Mouse (Mus musculus): ENCODE measurements at regions not wholly inside any gene's neighbourhood (a gene's known extent, or its start where the extent isn't known, plus 50 kb on each side); places are given as distances from the start of the nearest gene placed in this dataset.

GRCm38 (mm10) chr14:55301996-55302395 lies 80.2 kb downstream of the Dhrs2 start:
- DNase-seq (ENCODE audit: extremely low spot score in 1 of 2, low spot score in 1 of 2), result no peak

- no peak for DNase-seq (ENCODE audit: extremely low spot score in 1 of 2, low spot score in 1 of 2)
These were observed 91.8 kb downstream of the Dhrs2 start for GRCm38 (mm10) chr14:55313615-55314014.

DNA sequence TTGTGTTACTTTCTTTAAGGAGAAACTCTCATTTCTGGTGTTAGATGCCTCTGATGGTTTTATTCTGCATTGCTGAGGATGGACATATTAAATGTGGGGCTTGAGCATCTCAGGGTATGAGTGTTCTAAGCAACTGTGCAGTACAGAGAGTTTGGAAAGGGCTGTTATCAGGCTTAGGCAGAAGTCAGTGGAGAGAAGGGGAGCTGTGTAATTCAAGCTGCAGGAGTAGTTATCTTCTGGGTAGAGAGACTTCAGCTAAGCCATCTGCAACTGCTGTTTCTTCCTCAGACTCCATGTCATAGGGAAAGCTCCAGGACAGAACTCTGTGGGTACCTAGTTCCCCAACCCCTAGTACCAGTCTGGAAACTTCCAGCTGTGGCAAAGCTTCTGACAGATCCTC lies 102.1 kb downstream of the Dhrs2 start:
- DNase-seq (ENCODE audit: extremely low spot score in 1 of 2, low spot score in 1 of 2), result no peak

DNA sequence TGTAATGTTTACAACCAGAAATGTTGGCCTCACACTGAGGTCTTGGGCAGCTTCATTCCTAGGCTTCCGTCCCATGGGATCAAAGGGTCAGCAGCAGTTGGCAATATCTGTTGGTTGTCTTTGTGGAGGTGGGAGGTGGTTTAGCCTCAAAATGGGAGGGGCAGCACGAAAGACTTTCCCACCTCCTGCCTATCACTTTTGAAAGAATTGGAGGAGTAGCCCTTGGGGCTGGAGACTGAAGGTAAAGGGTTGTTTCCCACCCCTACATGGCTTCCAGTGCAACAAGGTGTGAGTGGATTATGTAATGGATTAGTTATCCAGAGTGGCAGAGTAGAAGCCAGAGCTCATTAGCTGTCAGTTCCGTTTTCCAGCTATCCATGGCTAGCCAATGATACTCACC lies 102.5 kb downstream of the Dhrs2 start:
- no peak for DNase-seq (ENCODE audit: extremely low spot score in 1 of 2, low spot score in 1 of 2)

GRCm38 (mm10) chr14:55333812-55334211 lies 112.0 kb downstream of the Dhrs2 start:
- DNase-seq (ENCODE audit: extremely low spot score in 1 of 2, low spot score in 1 of 2), result no peak

DNA sequence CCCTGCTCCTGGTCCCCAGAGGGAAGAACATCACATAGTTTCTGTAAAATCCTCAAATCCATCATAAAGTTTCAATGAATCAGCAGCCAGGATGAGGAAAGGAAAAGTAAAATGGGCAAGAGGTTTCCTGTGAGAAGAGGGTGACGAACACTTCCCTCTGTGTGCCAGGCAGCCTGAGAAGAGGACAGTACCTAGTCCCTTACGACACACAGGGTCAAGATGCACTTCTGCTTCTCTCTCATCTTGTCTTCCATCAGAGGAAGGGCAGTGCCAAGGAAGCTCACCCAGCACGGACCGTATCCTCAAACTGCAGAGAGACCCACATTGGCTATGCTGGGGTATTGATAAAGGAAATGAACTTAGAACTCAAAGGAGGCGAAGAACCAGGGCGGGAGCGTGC lies 112.5 kb downstream of the Dhrs2 start:
- no peak for DNase-seq (ENCODE audit: extremely low spot score in 1 of 2, low spot score in 1 of 2)

DNA sequence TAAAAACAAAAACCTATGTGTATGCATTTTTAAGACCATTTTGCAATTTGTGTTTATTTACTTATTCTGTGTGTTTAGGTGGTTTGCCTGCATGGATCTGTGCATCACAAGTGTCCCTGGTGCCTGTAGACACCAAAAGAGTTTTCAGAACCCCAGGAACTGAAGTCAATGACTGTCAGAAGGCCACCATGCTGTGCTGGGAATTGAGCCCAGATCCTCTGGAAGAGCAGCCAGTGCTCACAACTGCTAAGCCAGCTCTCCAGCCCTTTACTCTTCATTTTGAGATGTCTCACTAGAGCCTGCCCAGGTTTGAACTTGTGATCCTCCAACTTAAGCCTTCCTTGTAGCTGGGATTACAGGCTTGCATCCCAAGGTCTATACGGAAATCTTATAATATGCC lies 113.8 kb downstream of the Dhrs2 start:
- DNase-seq (ENCODE audit: extremely low spot score in 1 of 2, low spot score in 1 of 2), result no peak

- peak; percentile 14 to 37 for DNase-seq (ENCODE audit: extremely low spot score in 1 of 2, low spot score in 1 of 2)
These were observed 114.8 kb downstream of the Dhrs2 start for GRCm38 (mm10) chr14:55336451-55337195.

DNA sequence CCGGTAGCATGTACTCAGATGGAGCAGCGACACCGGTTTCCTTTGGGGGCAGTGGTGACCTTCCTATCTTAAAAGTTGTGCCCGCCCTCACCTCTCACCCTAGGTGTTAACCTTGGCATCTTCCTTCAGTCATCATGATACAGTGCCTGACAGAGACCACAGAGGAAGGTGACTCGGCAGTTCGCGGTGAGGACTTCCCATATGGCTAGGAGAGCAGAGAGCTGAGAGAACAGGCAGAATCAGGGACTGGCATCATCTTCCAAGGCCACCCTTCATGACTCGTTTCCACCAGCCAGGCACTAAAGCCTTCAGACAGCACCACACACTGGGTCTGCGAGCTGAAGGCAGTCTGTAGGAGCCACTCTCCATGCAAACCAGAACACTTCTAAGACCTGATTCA lies 116.2 kb downstream of the Dhrs2 start:
- DNase-seq (ENCODE audit: extremely low spot score in 1 of 2, low spot score in 1 of 2), result no peak

GRCm38 (mm10) chr14:55338500-55338899 lies 116.7 kb downstream of the Dhrs2 start:
- no peak for DNase-seq (ENCODE audit: extremely low spot score in 1 of 2, low spot score in 1 of 2)

DNA sequence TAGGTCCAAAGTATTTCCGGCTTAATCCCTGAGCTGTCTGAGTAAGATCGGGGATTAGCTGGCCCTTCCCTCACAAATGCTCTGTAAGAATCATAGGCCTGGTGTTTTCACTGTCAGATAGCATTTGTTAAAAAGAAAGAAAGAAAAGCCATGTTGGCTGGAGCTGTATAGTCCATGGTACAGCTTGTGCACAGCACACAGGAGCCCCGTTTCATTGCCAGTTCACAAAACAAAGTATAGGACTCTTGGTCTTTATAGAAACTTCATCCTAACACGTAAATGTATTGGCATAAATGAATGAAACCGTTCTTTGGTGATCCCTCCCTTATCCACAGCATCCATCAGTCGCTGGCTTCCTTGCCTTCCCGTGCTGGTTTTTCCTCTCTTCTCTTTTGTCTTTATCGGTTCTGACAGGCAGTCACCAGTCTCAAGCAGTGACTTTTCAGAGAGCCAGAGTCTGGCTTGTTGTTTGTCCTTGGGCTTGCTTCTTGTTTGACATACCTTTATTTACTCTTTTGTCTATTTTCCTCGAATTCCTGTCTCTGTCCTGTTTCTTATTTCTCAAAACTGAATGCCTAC lies 117.3 kb downstream of the Dhrs2 start:
- DNase-seq (ENCODE audit: extremely low spot score in 1 of 2, low spot score in 1 of 2), result no peak

GRCm38 (mm10) chr14:55343341-55343740 lies 121.5 kb downstream of the Dhrs2 start:
- DNase-seq (ENCODE audit: extremely low spot score in 1 of 2, low spot score in 1 of 2), result no peak

- DNase-seq (ENCODE audit: extremely low spot score in 1 of 2, low spot score in 1 of 2), result no peak
These were observed 122.1 kb downstream of the Dhrs2 start for GRCm38 (mm10) chr14:55343914-55344313.

GRCm38 (mm10) chr14:55345091-55345490 lies 123.3 kb downstream of the Dhrs2 start:
- no peak for DNase-seq (ENCODE audit: extremely low spot score in 1 of 2, low spot score in 1 of 2)

DNA sequence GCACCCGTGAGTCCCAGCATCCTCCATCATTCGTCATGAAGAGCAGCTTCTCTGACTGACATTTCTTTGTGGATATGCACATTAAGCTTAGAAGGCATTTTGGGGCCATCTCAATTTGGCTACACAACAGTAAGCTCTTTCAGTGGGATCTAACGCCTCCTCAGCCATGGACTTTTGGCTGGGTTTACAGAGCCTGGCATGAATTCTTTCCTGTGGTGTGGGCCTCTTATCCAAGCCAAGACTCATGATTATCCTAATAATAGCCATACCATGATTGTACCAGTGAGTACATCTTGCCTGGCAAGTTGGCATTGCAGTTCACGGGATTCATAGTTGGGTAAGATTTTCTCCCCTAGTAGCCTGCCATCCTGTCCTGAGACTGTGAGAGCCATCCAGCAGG lies 126.3 kb downstream of the Dhrs2 start:
- DNase-seq (ENCODE audit: extremely low spot score in 1 of 2, low spot score in 1 of 2), result no peak

- no peak for DNase-seq (ENCODE audit: extremely low spot score in 1 of 2, low spot score in 1 of 2)
These were observed 121.3 kb upstream of the Dhrs4 start for GRCm38 (mm10) chr14:55357258-55357657.

GRCm38 (mm10) chr14:55358429-55358828 lies 120.1 kb upstream of the Dhrs4 start:
- no peak for DNase-seq (ENCODE audit: extremely low spot score in 1 of 2, low spot score in 1 of 2)

- no peak for DNase-seq (ENCODE audit: extremely low spot score in 1 of 2, low spot score in 1 of 2)
These were observed 116.2 kb upstream of the Dhrs4 start for GRCm38 (mm10) chr14:55362316-55362715.

- no peak for DNase-seq (ENCODE audit: extremely low spot score in 1 of 2, low spot score in 1 of 2)
These were observed 115.8 kb upstream of the Dhrs4 start for GRCm38 (mm10) chr14:55362757-55363156.

DNA sequence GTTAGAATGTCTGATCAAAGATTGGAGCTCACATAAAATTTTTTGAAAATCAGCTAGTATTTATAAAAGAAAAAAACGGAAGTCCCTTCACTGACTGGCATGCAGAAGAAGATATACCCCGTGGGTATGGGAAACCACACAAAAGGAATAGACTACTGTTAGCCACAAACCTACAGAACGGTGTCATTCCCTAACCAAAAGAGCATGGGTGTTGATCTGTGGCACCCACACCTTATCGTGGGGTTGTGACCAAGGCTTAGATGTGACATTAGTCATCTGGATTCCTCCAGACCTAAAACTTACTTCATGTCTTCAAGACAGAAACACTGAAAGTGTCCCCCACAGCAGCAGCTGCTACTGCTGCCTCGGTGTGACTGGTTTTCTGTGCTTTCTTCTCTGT lies 108.2 kb upstream of the Dhrs4 start:
- DNase-seq (ENCODE audit: extremely low spot score in 1 of 2, low spot score in 1 of 2), result no peak

DNA sequence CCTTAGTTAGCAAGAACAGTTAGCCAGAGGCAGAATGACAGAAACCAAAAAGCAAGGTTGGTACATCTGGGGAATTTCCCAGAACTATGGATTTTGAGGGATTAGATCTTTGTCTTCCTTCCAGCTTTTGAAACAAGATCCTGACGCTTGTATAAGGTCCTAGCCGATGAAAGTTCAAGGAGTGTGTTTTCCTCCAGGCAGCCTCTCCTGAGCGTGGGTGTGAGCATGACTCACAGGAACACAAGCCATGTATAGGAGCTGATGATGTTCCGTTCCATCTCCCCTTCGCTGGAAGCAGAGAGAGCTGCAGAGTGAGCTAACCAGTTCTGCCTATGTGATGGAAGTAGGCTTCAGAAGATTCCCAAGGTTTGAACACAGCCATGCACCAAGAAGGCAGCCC lies 105.6 kb upstream of the Dhrs4 start:
- peak; percentile 16 to 67 for DNase-seq (ENCODE audit: extremely low spot score in 1 of 2, low spot score in 1 of 2)

DNA sequence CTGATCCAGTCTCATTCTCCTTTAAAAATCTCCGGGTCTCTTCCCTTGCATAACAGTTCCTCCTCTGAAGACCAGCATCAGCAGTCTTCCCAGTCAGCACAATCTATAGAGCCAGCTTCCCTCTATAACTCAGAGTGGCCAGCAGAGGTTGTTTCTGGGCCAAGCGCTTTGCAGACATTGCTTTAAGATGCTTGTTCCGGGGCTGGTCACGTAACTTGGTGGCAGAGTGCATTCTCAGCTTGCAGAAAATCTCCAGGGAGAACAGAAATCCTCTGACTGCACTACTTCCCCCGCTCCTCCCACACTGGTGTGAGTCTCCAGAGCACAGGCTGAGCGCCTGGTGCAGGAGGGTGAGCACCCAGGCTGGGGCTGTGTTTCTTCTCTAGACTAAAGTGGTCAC lies 91.8 kb upstream of the Dhrs4 start:
- peak; percentile 17 to 63 for DNase-seq (ENCODE audit: extremely low spot score in 1 of 2, low spot score in 1 of 2)

DNA sequence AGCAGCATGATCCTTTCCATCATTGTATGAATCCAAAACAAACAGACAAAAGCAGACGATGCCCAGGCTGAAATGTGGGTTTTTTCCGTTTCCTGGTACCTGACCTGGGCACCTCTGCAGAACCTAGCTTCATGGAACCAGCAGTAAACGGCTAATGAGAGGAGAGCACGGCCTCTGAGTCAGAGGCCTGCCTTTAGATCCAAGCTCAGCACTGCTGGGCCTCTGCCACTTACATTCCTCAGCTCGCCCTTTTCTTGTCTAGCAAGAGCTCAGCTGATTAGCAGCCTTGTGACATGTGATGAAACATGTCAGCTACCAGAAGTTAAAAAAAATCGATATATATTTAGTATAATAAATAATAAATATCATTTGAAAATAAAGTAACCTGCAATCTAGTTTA lies 91.2 kb upstream of the Dhrs4 start:
- no peak for DNase-seq (ENCODE audit: extremely low spot score in 1 of 2, low spot score in 1 of 2)
